Comparison of ENCODE assay signal across 40 mouse cellular contexts in the genomic region with DNA sequence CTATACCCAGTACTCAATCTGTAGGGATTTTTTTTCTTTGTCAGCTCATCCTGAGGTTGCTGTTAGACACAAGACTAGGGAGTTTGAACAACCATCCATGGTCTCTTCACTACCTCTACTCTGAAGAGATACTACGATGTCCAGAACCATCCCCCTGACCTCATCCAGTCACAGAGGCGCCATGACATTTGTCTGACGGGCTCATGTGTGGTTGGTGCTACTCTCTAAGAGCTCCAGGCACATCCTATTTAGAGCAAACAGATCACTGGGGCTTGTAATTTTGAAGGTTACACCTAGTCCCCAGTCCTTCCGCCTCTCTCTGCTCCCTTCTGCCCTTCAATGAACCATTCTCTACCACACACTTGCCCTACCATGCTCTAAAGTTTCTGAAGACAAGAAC. TPM values are rescaled to one million over a fixed set of nuclear protein-coding genes. Genes with fewer than 3 reads are reported as not detected.
"Had no signal": no experiment of that assay in that cellular context is flagged by ENCODE, and none has a peak within 500 bp of the region (broad histone marks: within the 10 kb centered on the region; RNA-seq: fewer than 3 reads in every experiment).

No protein-coding gene starts in this region.

- H3K9me3 ChIP-seq: limb, embryonic 10.5 days; limb, embryonic 15.5 days; liver, embryonic 12.5 days; liver, embryonic 13.5 days; liver, embryonic 15.5 days; lung, embryonic 15.5 days; megakaryocyte, embryonic 14.5 days; midbrain, embryonic 13.5 days had no signal

- H3K27me3 ChIP-seq: liver, embryonic 13.5 days; liver, embryonic 15.5 days had no signal

- H3K27ac ChIP-seq: limb, embryonic 10.5 days; limb, embryonic 12.5 days; limb, embryonic 13.5 days; limb, embryonic 15.5 days; liver, embryonic 12.5 days; liver, embryonic 13.5 days; liver, embryonic 14.5 days; liver, embryonic 15.5 days; lung, embryonic 15.5 days; macrophage; midbrain, embryonic 10.5 days; midbrain, embryonic 12.5 days; midbrain, embryonic 13.5 days; midbrain, embryonic 15.5 days had no signal

- DNase-seq: left cerebral cortex, postnatal 4 days; liver; liver, embryonic 13.5 days; liver, postnatal 0 days; lung, adult 18-20 months; lung, adult 2 months; lung, embryonic 14.5 days; lung, postnatal 10 days; lung, postnatal 14 days; lung, postnatal 36 days; lung, postnatal 4 days; midbrain, embryonic 14.5 days had no signal

- H3K4me3 ChIP-seq: limb, embryonic 10.5 days; limb, embryonic 12.5 days; limb, embryonic 13.5 days; limb, embryonic 15.5 days; liver, embryonic 12.5 days; liver, embryonic 13.5 days; liver, embryonic 15.5 days; lung, embryonic 15.5 days; megakaryocyte, embryonic 14.5 days; midbrain, embryonic 10.5 days; midbrain, embryonic 12.5 days; midbrain, embryonic 13.5 days; midbrain, embryonic 15.5 days; myocyte had no signal

- H3K36me3 ChIP-seq: limb, embryonic 10.5 days; limb, embryonic 12.5 days; limb, embryonic 13.5 days; limb, embryonic 15.5 days; liver, embryonic 12.5 days; liver, embryonic 13.5 days; liver, embryonic 15.5 days; lung, embryonic 15.5 days; midbrain, embryonic 10.5 days; midbrain, embryonic 12.5 days; midbrain, embryonic 13.5 days; midbrain, embryonic 15.5 days had no signal

- H3K4me1 ChIP-seq: limb, embryonic 10.5 days; limb, embryonic 12.5 days; limb, embryonic 13.5 days; limb, embryonic 15.5 days; liver, embryonic 12.5 days; liver, embryonic 13.5 days; liver, embryonic 15.5 days; lung, embryonic 15.5 days; megakaryocyte, embryonic 14.5 days; midbrain, embryonic 10.5 days; midbrain, embryonic 12.5 days; midbrain, embryonic 13.5 days; midbrain, embryonic 15.5 days had no signal

RNA-seq across cellular contexts. Expression of gene Irx4, which starts 13.3 kb away (rescaled TPM):
- total RNA-seq: left cerebral cortex, adult 8-10 months; left cerebral cortex, postnatal 10 days; left cerebral cortex, postnatal 14 days; left cerebral cortex, postnatal 25 days; left cerebral cortex, postnatal 36 days; left cerebral cortex, postnatal 4 days; liver, adult 2 months; megakaryocyte progenitor cell, adult 5-6 weeks; megakaryocyte, adult 5-6 weeks; megakaryocyte-erythroid progenitor cell, adult 5-6 weeks; monocyte, adult 5-6 weeks had no signal
- polyA plus RNA-seq: liver, adult 2 months; liver, embryonic 11.5 days; liver, embryonic 14.5 days; liver, embryonic 15.5 days; liver, embryonic 16.5 days; liver, postnatal 0 days; lung, adult 2 months; lung, embryonic 14.5 days; lung, postnatal 0 days; macrophage; myocyte had no signal
